Mouse (Mus musculus): ENCODE measurements around the gene Plekha1.

DNA sequence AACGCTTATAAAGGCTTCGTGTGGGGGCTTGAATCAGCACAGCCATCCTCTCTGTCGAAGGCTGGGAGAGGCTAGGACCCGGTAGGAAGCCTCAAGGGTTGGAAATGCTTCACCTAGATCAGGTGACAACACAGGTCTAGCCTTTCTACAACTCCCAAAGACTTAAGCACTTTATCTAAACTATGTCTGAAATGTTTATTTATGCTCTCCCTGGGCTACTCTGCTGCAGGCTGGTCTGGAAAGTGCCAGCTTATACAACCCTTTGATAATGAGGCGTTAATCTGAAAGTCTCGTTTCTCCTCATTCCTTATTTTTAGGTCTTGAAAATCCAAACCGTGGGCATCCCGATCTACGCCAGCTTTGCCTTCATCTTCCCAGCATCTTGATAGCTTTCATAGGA is 41.6 kb upstream of the Plekha1 start:
- TF ChIP-seq CTCF (IDR thresholded peaks at IDR 0.05; ENCODE audit: low read depth, low read length) (no peak), POLR2A (IDR thresholded peaks at IDR 0.05; ENCODE audit: borderline replicate concordance, low read depth, low read length) (no peak)
